Mouse (Mus musculus) liver, adult (tissue): Measurements from ENCODE around the gene Eef1g.

ENCODE experiments used
- GATA4 ChIP-seq: IDR thresholded peaks from 2 replicates; pipeline ENCODE4 v1.6.1; 2014; ENCODE audit warnings: mild to moderate bottlenecking, low read length; ENCODE audit not compliant: insufficient replicate concordance

Gene Eef1g

GRCm38 (mm10) chr19:8966590-8967372 lies at the start of gene Eef1g:
Eef1g (plus strand) TSS chr19:8967041.
- 0 out of 2 replicates have a peak, but pooled peaks have one; percentile 3 for TF ChIP-seq GATA4

- TF ChIP-seq GATA4: no peak
Measured at GRCm38 (mm10) chr19:8919000-8919399, 47.8 kb upstream of the Eef1g start.

- TF ChIP-seq GATA4: no peak
Measured at GRCm38 (mm10) chr19:8919684-8920072, 47.2 kb upstream of the Eef1g start.

- TF ChIP-seq GATA4: no peak
Measured at GRCm38 (mm10) chr19:8920073-8920736, 46.6 kb upstream of the Eef1g start, which contains the start of gene B3gat3. B3gat3 (plus strand) TSS chr19:8920374.

- no peak for TF ChIP-seq GATA4
Measured at GRCm38 (mm10) chr19:8920836-8921291, 46.0 kb upstream of the Eef1g start.

GRCm38 (mm10) chr19:8921741-8922140 lies 45.1 kb upstream of the Eef1g start:
- no peak for TF ChIP-seq GATA4

GRCm38 (mm10) chr19:8926766-8927165 lies 40.1 kb upstream of the Eef1g start:
- TF ChIP-seq GATA4: no peak

GRCm38 (mm10) chr19:8927891-8928525 lies 38.8 kb upstream of the Eef1g start:
- TF ChIP-seq GATA4: no peak

- TF ChIP-seq GATA4: no peak
Measured at GRCm38 (mm10) chr19:8928689-8929223, 38.1 kb upstream of the Eef1g start.

- TF ChIP-seq GATA4: peak; percentile 55; the same call in 1 of the 2 replicates
Measured at GRCm38 (mm10) chr19:8929224-8930088, 37.4 kb upstream of the Eef1g start, which contains the start of the genes Rom1 and Eml3. Rom1 (minus strand) TSS chr19:8929356. Eml3 (plus strand) TSS chr19:8929552.

GRCm38 (mm10) chr19:8930117-8930516 lies 36.7 kb upstream of the Eef1g start:
- TF ChIP-seq GATA4: no peak

- TF ChIP-seq GATA4: no peak
Measured at GRCm38 (mm10) chr19:8930771-8931170, 36.1 kb upstream of the Eef1g start.

- TF ChIP-seq GATA4: no peak
Measured at GRCm38 (mm10) chr19:8936736-8937135, 30.1 kb upstream of the Eef1g start.

GRCm38 (mm10) chr19:8940526-8941133 lies 26.2 kb upstream of the Eef1g start:
- no peak for TF ChIP-seq GATA4
